Mouse (Mus musculus) cerebellum, postnatal 14 days (tissue): ENCODE measurements around the gene Galnt7.

Experiments
- DNase-seq, 2 experiments: peaks; one replicate each; pipeline ENCODE4 v3.0.0; 2021; ENCODE audit warnings: mixed read lengths in 2 of 2

The Galnt7 gene

DNA sequence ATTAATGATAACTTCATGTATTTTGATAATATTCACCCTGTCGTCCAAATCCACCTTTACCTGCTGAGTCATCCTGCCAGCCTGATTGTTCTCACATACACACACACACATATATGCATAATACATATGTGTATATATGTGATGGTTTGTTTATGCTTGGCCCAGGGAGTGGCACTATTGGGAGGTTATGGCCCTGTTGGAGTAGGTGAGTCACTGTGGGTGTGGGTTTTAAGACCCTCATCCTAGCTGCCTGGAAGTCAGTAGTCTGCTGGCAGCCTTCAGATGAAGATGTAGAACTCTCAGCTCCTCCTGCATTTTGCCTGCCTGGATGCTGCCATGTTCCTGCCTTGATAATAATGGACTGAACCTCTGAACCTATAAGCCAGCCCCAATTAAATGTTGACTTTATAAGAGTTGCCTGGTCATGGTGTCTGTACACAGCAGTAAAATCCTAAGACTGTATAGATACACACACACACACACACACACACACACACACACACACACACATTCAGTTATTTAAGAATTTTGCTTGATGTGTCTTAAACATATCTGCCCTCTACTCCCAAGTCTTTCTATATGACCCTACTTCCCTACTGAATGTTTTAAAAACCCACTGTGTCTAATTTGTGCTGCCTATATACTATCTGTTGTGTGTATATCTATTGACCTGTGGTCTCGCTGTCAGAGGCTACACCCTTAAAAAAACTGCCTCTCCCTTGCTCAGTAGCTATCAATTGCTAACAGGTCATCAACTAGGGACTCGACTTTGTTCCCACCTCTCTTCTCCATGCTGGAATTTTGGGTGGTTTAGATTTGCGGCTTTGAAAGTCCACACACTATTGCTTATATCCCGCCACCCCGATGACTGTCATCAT is 23.8 kb downstream of the Galnt7 start:
- no peak for DNase-seq

DNA sequence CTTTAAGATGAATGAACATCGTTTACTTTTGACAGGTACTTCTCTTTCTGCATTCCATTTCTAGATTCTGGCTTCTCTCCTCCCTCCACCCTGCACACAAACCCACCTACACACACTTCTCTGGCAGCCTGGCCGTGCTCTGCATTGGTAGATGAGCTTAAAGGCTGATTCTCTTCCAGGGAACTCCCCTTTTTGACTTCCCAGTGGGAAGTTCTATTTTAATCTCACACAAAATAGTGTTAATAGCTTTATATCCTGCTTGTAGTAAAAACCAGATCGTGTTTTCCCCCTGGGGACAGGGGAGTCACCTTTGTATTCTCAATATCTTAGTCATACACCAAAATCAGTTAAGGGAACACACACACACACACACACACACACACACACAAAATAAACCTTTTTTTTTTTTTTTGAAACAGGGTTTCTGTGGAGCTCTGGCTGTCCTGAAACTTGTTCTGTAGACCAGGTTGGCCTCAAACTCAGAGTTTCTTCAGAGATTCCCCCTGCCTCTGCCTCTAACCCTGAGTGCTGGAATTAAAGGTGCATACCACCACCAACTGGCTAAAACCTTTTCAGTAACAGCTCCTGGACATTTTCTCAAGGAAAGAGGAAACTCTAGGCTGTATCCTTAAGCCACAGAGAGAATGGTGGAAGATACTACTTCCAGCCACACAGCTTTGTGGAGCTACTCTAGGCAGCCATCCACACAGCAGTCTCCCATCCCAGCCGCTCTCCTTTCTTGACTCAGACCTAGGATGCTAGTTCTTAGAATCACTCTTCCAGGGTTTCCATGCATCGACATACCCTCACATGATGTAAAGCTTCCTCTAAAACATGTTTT is 24.7 kb downstream of the Galnt7 start:
- no peak for DNase-seq

DNA sequence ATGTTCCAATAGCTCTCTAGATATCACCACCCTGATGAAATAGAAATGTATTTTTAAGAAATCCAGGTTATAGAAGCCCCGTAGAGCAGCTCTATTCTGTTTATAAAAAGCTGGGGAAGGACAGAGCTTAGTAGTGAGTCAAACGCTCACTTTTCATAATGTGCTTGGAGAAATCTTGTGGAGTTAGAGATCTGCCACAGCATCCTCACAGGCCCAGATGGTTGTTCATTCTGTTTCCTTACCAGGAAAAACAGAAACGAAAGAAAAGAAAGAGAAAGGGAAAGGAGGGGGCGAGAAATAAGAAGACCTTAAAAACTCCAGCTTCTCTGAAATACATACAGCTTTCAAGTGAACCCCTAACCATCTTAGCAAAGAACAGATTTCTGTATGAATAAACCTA is 28.9 kb downstream of the Galnt7 start:
- DNase-seq, result no peak

DNA sequence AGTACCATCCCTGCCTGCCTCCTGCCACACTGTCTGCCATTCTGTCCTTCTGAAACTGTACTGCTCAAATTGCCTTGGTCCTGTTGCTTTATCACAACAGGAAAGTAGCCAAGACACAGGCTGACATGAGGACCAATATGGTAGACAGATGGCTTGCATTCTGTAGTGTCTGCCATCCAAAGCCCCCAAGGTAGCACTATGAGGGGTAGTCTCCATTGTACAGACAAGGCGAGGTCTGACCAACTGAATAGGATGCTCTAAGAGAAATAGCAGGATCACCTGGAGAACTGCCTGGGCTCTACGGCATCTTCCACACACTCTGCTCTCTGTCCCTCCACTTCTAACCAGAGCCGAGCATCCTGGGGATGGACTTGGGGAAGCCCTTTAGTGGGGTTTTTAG is 29.8 kb downstream of the Galnt7 start:
- peak; percentile 21 to 46 for DNase-seq

DNA sequence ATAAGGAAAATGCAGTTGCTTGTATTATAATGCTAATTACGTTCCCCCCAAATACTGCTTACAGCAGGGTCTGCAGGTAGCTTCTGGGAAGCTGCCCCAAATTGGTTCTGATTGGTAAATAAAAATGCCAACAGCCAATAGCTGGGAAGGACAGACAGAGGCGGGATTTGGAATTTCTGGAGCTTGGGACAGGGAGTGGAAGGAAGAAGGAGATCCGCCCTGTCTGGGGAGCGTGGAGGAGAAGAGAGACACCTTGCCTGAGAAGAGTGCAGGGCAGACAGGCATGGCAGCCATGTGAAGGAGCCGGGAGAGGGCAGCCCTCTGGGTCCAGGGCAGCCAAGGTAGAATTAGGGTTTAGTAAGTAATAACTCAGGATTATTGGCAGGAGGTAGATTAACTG is 35.9 kb downstream of the Galnt7 start:
- DNase-seq, result no peak

DNA sequence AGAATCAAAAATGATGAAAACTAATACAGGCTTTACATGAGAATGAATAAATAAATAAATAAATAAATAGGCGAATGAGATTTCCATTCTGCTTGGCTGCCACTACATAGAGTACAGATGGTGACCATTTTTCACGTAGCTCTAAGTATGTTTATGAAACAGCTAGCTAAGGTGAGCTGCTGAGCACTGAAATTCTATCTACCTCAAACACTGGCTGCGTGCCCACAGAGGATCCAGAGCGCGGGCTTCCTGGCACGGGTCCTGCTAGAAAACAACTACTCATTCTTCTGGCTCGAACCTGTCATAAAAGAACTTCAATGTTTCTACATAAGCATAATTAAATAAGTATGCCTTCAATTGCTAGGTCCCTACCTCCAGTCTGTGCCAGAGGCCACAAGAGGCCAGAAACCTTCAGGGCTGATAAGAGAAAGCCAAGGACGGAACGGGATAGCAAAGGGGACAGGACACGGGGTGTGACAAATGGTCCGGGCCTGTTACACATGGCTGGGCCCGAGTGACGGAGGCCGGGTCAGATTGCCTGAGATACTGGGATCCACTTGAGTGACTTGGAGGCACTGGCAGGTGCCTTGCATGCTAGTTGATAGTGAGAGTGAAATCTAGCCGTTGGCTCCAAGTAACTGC is 37.7 kb downstream of the Galnt7 start:
- peak; percentile 76 to 82 for DNase-seq

DNA sequence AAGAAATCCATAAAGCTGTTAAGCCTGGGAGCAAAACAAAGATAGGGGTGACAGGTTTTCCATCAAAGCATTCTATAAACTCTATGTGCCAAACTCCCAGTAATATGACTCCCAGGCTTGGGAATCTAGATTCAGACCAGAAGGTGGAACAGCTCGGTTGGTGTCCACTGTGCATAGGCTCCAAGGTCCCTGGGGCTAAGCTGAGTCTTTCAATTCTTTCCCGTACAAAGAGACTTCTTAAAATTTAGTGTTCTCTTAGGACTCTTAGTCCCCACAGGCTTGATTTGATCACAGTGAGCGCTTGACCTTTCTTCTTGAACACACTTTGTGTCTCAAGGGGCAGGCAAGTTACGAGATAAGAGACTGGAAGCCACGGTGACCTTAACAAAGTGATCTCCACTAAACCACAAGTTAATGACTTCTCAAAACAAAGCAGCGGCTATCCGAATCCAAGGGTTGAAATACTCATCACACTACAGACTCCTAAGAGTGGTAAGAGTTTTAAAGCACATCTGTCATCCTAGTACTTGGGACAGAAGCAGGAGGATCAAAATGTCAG is 41.3 kb downstream of the Galnt7 start:
- no peak for DNase-seq

DNA sequence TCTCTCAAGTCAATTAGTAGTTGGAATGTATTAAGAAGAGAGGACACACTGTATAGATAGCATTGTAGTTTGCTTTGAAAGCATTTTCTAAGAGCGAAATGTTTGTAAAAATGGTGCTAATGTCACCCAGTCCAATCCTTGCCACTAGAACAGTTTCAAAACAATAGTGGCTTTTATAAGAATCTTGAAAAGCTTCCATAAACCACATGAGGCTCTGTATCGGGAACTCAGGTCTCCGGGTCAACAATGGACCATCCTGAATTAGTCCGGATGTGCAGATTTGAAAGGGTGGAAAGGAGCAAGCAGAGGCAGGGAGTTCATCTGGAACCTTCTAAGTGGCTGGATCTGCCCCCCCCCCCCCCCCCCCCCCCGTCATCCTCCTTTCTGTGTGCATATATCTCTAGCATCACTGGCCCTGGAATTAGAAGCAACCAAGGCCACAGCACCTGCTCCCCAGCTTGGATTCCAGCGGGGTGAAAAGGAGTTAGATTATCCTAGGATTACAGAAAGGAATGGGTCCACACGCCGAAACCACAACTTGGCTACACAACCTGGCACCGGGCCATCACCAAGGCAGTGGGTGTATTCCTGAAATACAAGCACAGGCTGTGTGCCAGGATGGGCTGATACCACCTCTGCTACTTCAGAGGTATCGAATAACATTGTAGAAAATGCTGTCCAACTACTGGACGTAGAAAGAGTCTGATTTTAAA is 42.0 kb downstream of the Galnt7 start:
- DNase-seq, result peak; percentile 83 to 88

DNA sequence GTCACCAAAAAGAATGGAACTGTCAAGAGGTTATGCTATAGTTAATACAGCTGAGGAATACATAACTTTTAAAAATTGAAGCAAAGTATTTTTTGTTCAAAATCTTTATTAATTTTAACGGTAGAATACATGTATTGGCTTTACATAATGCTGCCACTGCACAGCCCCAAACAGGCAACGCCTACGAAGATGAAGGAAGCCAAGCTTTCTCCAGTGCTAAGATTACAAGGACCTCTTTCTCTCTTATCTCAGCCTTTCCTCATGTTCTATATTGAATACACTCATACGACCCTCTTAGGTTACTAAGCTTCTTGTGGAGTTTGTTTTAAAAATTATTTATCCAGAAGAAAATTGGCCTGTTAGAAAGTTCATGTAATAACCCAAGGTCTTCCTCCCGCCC is 50.3 kb downstream of the Galnt7 start:
- no peak for DNase-seq

DNA sequence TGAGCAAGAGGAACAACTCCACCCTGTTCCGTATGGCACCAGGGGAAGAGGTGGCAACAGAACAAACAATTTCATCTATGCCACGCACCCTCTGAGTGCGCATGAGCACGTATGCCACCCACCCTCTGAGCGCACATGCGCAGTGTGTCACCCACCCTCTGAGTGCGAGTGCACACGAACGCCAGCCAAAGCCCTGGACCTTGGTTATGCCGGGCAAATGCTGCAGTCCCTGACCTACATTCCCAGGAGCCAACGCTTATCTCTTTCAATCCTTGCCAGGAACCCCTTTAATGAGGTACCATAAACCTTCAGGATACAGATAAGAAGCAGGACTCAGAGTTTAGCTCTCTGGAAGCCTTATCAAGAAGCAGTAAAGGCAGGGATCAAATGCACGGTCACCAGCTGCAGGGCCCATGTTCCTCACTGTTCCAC is 50.8 kb downstream of the Galnt7 start:
- peak; percentile 77 to 78 for DNase-seq

DNA sequence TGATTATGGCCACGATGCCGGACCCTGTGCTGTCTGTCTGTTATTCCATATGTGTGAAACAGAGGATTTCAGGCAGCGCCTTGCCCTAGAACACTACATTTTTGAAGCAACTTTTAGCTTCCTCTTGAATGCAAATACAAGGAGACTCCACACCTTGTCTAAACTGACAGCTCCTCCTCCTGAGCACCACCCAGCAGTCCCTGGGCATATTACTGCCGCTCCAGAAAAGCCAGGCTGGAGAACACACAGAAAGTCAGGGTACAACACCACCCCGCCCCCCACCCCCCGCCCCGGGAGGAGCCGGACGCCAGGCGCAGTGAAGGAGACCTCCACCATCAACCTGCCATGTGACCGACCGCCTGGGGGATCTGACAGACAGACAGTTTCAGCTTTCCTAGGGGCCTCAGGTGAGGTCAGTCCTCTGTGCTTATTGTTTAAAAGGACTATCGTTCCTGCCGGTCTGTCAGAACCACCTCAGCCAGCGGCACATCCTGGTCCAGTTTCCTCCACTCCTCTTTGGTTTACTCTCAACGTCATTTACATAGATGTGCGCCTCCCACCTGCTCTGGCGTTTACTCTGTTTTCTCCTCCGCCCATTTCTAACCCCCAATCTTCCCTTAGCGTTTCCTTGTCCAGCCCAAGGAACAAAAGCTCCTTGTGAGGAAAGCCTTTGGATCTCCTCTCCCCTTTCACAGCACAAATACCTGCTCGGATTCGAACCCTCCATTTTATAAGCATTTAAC is 52.8 kb downstream of the Galnt7 start:
- DNase-seq, result peak in 1 of 2 experiments; percentile 23

DNA sequence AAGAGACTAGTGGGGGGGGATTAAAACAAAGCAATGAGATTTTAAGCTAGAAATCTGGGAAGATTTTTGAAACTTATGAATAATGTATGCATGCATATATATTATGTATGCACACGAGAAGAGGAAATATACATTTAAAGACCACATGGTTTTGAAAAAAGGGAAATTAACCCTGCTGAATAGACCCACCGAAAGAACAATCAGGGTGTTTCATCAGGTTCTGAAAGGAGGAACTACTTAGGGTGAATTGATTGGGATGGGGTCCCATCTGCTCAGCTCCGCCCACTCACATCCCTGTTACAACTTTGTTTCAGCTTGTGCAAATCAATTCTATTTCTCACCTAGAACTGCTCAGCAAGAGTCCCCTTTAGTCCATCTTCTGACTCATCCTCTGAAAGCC is 57.0 kb downstream of the Galnt7 start:
- no peak for DNase-seq

DNA sequence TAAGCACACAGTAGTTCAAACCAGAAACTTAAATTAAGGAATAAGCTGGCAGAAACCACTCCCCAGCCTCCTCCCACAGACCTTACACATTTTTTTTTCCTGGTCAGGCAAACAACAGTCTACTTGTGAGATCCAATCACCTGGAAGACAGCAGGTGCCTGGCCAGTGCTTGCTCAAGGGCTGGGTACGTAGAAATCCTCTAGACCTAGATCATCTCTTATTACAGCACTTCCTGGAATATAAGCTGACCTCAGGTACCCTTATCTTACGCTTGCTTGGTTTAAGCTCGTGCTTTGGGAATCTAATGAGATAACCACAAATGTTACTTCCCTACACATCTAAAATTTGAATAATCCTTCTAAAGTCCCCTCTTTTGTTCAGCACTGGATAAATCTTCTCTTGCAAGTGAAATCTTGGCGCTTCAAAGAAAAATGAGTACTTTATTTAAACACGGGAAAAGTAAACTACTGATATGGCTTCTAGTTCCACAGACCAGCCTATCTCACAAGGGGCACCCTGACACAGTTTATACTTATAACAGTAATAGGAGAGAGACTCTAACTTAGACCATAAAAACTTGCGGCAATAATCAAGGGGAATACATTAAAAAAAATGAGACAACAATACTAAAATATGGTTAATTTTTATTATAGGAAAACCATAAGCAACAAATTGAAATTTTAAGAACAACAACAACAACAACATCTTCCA is 58.5 kb downstream of the Galnt7 start:
- DNase-seq, result no peak

DNA sequence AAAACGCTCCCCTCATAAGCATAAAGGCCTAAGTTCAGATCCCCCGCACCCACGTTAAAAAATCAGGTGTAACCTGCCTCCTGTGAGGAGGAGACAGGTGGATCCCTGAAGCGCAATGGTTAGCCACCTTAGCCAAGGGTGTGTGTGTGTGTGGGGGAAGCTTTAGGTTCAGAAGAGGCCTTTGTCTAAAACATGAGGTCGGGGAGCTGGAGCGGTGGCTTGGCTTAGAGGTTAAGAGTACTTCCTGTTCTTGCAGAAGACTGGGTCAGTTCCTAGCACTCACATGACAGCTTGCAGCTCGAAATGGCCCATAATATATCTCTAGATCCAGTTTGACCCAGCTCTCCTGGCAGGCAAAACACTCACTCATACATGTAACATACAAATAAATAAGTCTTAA is 60.2 kb downstream of the Galnt7 start:
- DNase-seq, result no peak

DNA sequence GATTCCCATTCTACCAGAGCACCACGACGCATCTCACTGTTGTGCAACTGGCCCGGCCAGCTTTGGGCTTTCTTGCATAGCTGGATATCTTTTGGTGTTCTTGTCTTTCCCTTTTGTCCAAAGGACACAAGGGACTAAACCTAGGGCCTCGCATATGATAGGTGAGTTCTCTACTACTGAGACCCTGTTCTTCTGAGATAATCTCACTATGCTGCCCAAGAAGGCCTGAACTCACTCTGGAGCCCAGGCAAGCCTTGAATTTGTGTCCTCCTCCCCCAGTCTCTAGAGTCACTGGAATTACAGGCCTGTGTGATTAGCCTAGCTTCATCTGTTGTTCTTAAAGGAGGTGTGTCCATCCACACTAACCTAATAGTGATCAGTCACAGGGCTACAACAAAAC is 61.2 kb downstream of the Galnt7 start:
- DNase-seq, result no peak

DNA sequence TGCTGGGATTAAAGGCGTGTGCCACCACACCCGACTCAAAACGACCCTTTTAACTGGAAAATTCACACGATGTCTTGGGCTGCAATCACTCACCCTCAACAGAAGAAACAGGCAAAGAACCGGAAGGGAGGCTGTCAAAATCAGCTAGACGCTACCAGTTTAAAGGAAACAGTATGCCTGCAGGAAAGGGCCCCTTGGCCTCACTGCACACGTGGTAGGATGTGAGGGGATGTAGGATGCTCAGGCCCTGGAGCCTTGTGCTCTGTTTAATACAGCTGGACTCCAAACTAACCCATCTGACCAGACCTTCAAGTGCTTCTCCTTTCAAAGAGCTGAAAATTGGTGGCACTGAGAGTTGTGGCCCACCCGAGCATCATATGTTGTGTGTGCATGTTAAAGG is 62.8 kb downstream of the Galnt7 start:
- DNase-seq, result no peak

DNA sequence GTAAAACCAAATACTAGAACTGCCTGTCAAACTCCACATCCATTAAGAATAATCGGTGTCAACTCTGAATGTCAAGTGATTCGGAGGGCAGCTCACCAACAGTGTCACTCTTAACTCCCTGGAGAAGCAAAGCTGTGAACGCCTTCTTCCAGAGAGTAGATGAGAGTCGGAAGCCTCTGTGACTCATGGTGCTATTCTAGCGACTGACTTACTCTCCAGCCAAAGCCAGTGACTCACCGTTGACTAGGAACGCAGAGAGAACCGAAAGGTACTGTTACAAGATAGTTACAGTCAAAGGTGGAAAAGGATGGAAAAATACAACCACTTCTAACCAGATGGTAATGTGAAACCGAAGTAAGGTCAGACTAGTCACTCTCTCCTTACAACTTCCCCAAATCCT is 63.7 kb downstream of the Galnt7 start:
- no peak for DNase-seq

DNA sequence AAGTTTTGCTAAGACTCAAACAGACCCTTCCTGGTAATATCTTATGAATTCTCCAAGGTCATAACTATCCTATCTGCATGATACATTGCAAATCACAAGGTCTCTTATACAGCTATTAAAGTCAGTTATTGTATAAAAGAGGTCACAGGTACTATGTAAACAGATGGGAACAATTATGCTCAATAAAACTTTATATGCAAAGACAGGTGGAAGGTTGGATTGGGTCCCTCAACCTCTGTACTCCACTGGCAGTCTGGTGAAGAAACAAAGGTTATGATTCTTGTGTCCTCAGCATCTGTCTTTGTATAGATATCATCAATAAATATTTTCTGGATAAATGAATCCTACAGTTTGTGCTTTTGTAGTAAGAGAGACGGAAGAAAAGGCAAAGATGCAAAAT is 64.2 kb downstream of the Galnt7 start:
- DNase-seq, result no peak

DNA sequence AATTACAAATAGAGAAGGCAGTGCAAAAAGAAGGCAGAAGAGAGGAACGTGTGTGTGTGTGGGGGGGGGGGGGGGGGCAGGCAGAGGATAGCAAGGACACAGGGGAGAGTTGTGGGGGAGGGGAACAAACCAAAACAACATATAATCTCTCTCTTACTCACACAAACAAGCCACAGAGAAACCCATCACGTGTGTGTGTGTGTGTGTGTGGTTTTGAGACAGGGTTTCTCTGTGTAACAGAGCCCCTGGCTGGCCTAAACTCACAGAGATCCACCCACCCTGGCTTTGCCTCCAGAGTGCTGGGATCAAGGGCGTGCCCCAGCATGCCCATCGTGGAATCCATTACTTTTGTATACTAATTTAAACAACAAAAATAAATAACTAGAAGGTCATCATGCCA is 66.2 kb downstream of the Galnt7 start:
- no peak for DNase-seq

DNA sequence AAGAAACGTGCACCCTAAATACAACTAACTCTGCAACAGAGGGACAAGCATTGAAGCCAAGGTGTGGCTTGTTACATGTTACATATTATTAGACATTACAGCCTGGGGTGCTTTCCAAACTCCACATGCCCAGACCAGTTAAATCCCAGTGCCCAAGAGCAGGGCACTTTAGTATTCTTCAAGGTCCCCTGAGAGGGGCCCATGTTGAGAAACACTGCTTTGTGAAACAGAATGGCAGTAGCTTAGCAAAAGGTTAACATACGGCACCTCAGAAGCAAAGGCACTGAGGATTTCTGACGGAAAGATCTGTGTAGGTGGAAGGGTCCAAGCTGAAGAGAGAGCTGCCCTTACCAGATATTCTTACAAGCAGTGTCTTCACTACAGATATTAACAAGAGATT is 67.0 kb downstream of the Galnt7 start:
- DNase-seq, result no peak

DNA sequence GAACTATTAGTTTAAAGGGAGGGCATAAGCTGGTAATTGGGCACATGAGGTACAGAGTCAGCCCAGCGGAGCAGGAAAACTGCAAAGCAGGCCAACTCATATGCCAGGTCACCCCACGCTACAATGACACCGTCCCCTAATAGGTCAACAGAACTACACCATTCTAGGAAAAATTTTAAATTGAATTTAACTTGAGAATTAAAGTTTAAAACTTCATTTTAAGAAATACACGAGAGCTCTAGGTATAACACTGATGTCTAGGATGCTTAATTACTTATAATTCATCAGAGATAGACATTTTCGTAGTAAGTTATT is 67.7 kb downstream of the Galnt7 start:
- DNase-seq, result peak in 1 of 2 experiments; percentile 28
